Mouse (Mus musculus) adrenal gland, postnatal 25 days (tissue): Measurements from ENCODE around the gene Gm21992. TPM values are rescaled to one million over a fixed set of nuclear protein-coding genes. Genes with fewer than 3 reads are reported as not detected.

Experiments used
- DNase-seq: peaks from one replicate; pipeline ENCODE4 v3.0.0; 2021; ENCODE audit warnings: mixed read lengths
- total RNA-seq: library from RNA; stranded (reverse); gene quantifications from 2 replicates; pipeline ENCODE4 v1.2.3, GENCODE M21; 2021

Gm21992 gene
- total RNA-seq, 1 experiment from 2014 or later, result 30.2 TPM

- DNase-seq, result no peak
Measured at GRCm38 (mm10) chr19:4747631-4748312, 63.6 kb downstream of the Gm21992 start.

- DNase-seq, result peak; percentile 75
Measured at GRCm38 (mm10) chr19:4746611-4747010, 64.8 kb downstream of the Gm21992 start.

- peak; percentile 26 for DNase-seq
Measured at GRCm38 (mm10) chr19:4745681-4746080, 65.7 kb downstream of the Gm21992 start.

- peak; percentile 69 for DNase-seq
Measured at GRCm38 (mm10) chr19:4745057-4745456, 66.4 kb downstream of the Gm21992 start.

- no peak for DNase-seq
Measured at GRCm38 (mm10) chr19:4744026-4744425, 67.4 kb downstream of the Gm21992 start.

GRCm38 (mm10) chr19:4743524-4743923 is 67.9 kb downstream of the Gm21992 start:
- DNase-seq, result no peak

GRCm38 (mm10) chr19:4742229-4742628 is 69.2 kb downstream of the Gm21992 start:
- no peak for DNase-seq

GRCm38 (mm10) chr19:4741482-4741881 is 69.9 kb downstream of the Gm21992 start:
- no peak for DNase-seq

GRCm38 (mm10) chr19:4739762-4740161 is 71.7 kb downstream of the Gm21992 start:
- DNase-seq, result no peak

GRCm38 (mm10) chr19:4739053-4739452 is 72.4 kb downstream of the Gm21992 start:
- no peak for DNase-seq

- no peak for DNase-seq
Measured at GRCm38 (mm10) chr19:4737866-4738265, 73.5 kb downstream of the Gm21992 start.

GRCm38 (mm10) chr19:4733052-4733451 is 78.4 kb downstream of the Gm21992 start:
- no peak for DNase-seq

- no peak for DNase-seq
Measured at GRCm38 (mm10) chr19:4729186-4729585, 82.2 kb downstream of the Gm21992 start.

- DNase-seq, result no peak
Measured at GRCm38 (mm10) chr19:4720671-4721244, 90.7 kb downstream of the Gm21992 start.

GRCm38 (mm10) chr19:4720112-4720511 is 91.3 kb downstream of the Gm21992 start:
- no peak for DNase-seq

GRCm38 (mm10) chr19:4719351-4719764 is 92.1 kb downstream of the Gm21992 start:
- DNase-seq, result no peak

GRCm38 (mm10) chr19:4718716-4719115 is 92.7 kb downstream of the Gm21992 start:
- no peak for DNase-seq

GRCm38 (mm10) chr19:4717281-4717680 is 94.1 kb downstream of the Gm21992 start:
- DNase-seq, result no peak

GRCm38 (mm10) chr19:4716756-4717155 is 94.7 kb downstream of the Gm21992 start:
- DNase-seq, result no peak

- DNase-seq, result no peak
Measured at GRCm38 (mm10) chr19:4713886-4714285, 97.5 kb downstream of the Gm21992 start.

GRCm38 (mm10) chr19:4712781-4713526 is 98.5 kb downstream of the Gm21992 start:
- DNase-seq, result no peak

- DNase-seq, result no peak
Measured at GRCm38 (mm10) chr19:4712156-4712780, 99.1 kb downstream of the Gm21992 start.

GRCm38 (mm10) chr19:4711601-4712155 is 99.7 kb downstream of the Gm21992 start:
- no peak for DNase-seq
